Mouse (Mus musculus): ENCODE measurements around the gene Ankrd36.

GRCm38 (mm10) chr11:5716246-5716645 lies 146.8 kb downstream of the Ankrd36 start:
- TF ChIP-seq CTCF (IDR thresholded peaks at IDR 0.05; ENCODE audit: low read depth, low read length) (no peak), GATA1 (IDR thresholded peaks at IDR 0.05; ENCODE audit: borderline replicate concordance, low read length) (no peak), TAL1 (conservative IDR thresholded peaks at IDR 0.05; ENCODE audit: low read depth, low read length) (no peak)

All from G1E (cell line).